Mouse (Mus musculus): ENCODE measurements around the gene Rhbdf2. TPM values are rescaled to one million over a fixed set of nuclear protein-coding genes. Genes with fewer than 3 reads are reported as not detected.

The Rhbdf2 gene
- total RNA-seq, 1 experiment from 2014 or later = 2.1 TPM

DNA sequence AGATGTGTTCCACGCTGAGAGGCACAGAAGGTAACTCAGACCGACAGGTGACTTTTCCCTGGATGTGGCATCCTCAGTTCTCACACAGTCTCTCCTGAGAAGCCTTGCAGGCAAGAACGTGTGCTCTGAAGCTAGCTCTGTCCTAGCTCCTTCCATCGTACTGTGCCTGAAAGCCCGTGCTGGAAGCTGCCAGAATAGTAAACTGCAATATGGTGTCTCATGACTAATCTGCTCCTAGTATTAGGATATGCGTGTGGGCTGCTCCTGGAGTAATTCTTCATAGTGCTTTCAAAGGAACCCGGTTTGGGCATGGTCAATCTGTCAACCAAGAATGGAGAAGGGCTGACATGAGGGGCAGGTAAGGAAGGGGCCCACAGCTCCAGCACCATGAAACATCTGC is 56.0 kb downstream of the Rhbdf2 start:
- ATAC-seq (replicated peaks; ENCODE audit: low read depth, poor library complexity, severe bottlenecking) = no peak

DNA sequence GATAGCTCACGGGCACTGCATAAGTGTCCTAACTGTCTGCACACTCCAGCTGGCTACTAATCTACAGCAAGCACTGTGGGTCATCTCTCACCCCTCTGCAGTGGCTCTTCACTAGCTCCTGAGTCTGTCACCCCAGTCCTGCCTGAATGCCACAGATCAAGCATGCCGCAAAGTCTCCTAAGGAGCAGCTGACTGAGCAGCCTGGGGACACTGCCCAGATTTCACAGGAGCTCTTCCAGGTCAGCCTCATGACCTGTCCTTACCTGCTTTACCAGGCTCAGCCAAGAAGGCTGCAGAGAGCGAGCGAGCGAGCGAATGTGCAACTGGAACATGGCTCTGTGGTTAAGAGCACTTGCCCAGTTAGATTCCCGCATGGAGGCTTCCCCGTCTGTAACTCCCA is 59.3 kb downstream of the Rhbdf2 start:
- ATAC-seq (replicated peaks; ENCODE audit: low read depth, poor library complexity, severe bottlenecking) = no peak

DNA sequence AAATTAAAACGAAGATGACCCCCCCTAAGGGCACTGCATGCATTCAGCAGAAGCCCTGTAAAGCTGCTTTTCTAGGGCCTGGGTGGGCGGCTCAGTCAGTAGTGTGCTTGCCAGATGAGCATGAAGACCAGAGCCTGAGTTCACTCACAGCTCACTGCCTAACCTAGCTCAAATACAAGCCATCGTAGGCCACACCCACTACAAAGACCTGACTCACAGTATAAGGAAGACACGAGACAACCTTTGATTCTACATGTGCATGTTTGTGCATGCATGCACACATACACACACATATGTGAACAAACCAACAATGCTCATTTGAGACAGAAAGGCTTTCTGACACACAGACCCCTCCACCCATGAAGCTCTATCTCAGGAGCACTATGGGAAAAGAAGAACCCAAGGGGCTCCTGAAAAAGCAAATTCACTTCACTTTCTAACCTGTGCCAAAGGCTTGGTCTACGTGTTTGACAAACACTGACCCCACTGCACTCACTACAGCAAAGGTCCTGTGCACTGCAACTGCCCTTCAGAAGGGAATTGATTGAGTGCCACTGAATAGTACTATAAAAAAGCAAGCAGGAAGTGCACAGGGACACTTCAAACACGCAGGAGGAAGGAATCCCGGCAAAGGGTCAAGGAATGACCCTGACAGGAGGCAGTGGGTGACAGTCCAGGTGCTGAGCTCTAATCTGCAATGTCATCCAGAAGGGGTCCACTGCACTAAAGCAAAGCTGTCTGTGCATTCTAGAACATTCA is 61.4 kb downstream of the Rhbdf2 start:
- no peak for ATAC-seq (replicated peaks; ENCODE audit: low read depth, poor library complexity, severe bottlenecking)

DNA sequence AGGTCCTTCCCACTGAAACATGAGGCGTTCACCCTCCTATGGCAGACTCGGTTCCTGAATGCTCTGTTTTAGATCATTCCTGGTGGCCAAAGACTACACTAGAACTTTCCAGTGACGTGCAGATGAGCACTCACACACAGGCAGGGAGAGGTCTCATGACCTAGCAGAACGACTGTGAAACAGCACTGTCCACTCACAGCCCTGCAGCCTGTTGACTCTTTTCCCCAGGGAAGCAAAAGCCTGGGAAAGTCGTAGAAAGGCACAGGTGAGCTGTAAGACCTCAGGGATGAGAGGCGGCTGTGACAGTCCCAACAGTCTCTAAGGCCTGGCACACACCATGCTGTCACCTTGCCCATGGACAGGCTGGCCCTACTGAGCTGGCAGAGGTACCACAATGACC is 70.5 kb downstream of the Rhbdf2 start:
- ATAC-seq (replicated peaks; ENCODE audit: low read depth, poor library complexity, severe bottlenecking) = no peak

DNA sequence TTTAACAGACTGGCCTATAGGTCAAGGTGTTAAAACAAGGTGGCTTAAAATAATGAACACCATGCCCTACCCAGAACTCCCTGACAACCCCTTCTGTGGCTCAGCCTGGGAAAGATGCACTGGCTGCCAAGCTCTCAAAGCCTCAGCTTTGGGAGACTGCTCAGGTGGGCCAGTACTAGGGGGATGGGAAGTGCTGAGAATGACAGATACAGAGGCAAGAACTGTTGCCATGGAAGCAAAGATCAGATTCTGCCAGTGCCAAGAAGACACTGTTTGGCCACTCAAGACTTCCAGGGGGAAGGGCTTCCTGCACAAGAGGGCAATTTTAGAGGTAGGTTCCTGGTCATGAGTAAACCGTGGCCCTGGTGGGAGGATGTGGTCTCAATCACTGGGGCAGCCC is 71.2 kb downstream of the Rhbdf2 start:
- ATAC-seq (replicated peaks; ENCODE audit: low read depth, poor library complexity, severe bottlenecking) = no peak

DNA sequence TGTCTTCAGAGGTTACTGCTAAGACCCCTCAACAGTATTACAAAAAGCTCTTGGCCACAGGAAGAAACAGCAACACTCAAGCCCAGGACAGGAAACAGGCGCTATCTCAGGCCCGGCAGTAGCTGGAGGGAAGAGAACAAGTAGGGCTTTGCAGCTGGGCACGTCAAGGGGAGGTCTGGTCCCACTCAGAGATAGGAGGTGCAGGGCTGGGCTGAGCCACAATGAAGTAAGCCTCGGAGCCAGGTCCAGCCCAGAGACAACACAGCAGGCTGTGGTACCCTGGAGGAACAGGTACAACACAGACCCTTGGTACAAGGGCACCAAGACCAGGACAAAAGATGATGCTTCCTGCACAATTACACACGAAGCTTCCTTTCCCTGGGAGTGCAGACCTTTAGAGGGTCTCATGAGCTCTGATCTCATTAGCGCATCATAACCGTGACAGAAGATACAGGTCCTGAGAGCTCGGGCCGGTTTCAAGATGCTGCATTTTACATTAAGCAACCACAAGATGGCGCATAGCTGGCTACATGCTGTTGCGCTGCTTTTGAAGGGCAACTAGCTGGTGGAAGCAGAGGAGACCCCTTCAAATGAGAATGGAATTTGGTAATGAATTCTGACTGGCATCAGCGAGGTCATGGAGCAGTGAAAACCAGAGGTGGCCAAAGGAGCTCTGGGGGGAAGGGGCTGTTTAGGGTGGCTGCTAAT is 72.5 kb downstream of the Rhbdf2 start:
- peak; percentile 57 for ATAC-seq (replicated peaks; ENCODE audit: low read depth, poor library complexity, severe bottlenecking)

DNA sequence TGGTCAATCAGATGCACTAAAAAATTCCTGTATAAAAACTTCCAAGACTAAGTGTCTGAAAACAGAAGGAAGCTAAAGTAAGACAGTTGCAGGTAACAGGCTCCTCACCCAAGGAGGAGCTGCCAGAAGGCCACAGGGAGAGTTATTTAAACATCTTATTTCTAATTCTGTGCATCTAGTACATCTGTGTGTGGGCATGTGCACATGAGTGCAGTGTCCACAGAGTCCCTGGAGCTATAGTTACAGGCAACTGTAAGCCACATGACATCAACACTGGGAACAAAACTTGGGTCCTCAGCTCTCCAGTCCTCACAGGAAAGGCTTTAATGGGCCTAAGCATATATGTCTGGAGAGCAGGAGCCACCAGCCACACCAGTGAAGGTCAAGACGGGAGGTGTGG is 74.6 kb downstream of the Rhbdf2 start:
- no peak for ATAC-seq (replicated peaks; ENCODE audit: low read depth, poor library complexity, severe bottlenecking)

DNA sequence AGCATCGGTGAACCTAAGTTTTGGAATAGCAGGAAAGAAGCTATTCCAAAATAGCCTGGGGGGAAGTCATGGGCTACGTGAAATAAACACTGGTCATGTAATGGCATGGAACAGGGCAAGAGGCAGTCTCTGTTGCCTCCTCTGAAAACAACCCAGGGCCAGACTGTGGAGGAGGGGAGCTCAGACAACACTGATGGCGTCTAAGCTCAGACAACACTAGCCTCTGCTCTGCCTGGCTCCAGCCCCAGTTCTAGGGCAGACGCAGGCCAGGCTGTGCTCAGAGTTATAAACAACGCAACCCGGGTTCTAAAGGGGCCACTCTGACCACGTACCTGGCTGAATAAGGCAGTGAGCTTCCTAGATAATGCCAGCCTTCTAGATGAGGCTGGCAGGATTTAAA is 76.1 kb downstream of the Rhbdf2 start:
- ATAC-seq (replicated peaks; ENCODE audit: low read depth, poor library complexity, severe bottlenecking) = no peak

DNA sequence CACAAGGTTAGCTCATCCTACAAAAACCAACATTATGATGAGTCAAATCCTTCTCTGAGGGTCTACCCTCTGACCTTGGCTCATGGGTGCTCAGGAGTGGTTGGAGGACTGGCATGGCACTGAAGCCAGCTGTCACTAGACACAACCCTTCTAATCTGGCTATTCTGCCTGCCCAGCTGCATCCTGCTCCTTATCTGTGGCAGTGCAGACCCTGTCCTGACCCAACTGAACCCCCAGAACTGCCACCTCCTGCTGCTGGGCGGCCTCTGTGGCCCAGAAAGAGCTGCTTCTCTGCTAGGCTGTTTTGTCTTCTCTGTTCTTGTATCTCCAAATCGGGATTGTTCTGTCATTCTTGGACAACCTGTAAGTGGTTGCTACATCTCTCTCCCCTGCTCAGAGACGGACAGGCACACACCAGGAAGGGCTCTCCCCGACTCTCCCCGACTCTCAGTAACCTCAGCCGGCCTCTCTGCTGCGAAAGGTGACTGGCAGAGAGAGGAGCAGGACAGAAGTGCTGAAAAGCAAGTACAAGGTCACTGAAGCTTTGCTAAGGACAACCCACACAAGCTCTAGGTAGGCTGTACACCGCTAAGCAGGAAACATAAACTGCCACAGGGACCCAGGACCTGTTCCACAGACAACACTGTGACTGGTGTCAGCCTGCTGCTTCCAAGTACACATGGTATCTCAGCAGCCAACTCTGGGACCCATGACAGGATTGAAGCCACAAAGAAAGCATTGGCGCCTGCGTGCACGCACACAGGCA is 77.4 kb downstream of the Rhbdf2 start:
- ATAC-seq (replicated peaks; ENCODE audit: low read depth, poor library complexity, severe bottlenecking) = peak; percentile 81

DNA sequence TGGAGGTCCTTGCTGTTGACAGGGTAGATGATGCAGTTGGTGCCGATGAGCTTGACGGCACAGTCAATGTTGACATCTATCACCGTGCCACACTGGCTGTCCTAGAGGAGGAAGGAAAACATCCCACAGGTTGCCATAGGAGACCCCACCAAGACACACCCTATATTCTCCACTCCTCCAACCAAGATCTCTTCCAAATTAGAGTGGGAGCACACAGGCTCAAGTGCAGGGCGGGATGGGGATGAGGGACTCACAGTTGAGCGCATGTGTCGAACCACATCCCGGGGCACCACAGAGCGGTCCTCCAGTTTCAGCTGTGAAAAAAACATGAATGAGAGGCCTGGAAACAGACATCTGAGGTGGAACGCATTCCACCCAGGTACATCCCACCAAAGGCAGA is 78.0 kb downstream of the Rhbdf2 start:
- ATAC-seq (replicated peaks; ENCODE audit: low read depth, poor library complexity, severe bottlenecking) = no peak

Other genes with a start within 250 kb of the Rhbdf2 start
- gene Rnf157, start 214.0 kb downstream of the Rhbdf2 start, total RNA-seq (2017) = 7.0 and 9.2 TPM in 2 replicates
- gene Ubald2, start 192.9 kb downstream of the Rhbdf2 start, total RNA-seq (2017) = 60.7 and 82.5 TPM in 2 replicates
- not detected in 2 replicates for gene Qrich2, start 160.8 kb downstream of the Rhbdf2 start, total RNA-seq (2017)
- gene Prpsap1, start 132.8 kb downstream of the Rhbdf2 start, total RNA-seq (2017) = 28.1 and 35.2 TPM in 2 replicates
- 55.3 and 61.0 TPM in 2 replicates for gene Sphk1, start 96.1 kb downstream of the Rhbdf2 start, total RNA-seq (2017)
- gene Ube2o, start 45.6 kb downstream of the Rhbdf2 start, total RNA-seq (2017) = 7.6 and 8.5 TPM in 2 replicates
- gene Aanat, start 40.6 kb downstream of the Rhbdf2 start, total RNA-seq (2017) = not detected in 2 replicates
- gene Prcd, start 26.5 kb upstream of the Rhbdf2 start, total RNA-seq (2017) = not detected in 2 replicates
- gene Cygb, start 27.3 kb upstream of the Rhbdf2 start, total RNA-seq (2017) = not detected in 2 replicates
- gene St6galnac1, start 148.5 kb upstream of the Rhbdf2 start, total RNA-seq (2017) = not detected in 2 replicates
- 0.46 TPM in 1 of 2 replicates, not detected in the other for gene Mxra7, start 201.0 kb upstream of the Rhbdf2 start, total RNA-seq (2017)
- 50.4 and 52.0 TPM in 2 replicates for gene Mettl23, start 216.3 kb upstream of the Rhbdf2 start, total RNA-seq (2017)
- gene Jmjd6, start 216.4 kb upstream of the Rhbdf2 start, total RNA-seq (2017) = 39.2 and 56.0 TPM in 2 replicates
- gene Mfsd11, start 225.4 kb upstream of the Rhbdf2 start, total RNA-seq (2017) = 4.5 and 5.4 TPM in 2 replicates
- 451 and 629 TPM in 2 replicates for gene Srsf2, start 226.1 kb upstream of the Rhbdf2 start, total RNA-seq (2017)